Mouse (Mus musculus) erythroblast, embryonic 14.5 days (primary cell): Measurements from ENCODE around the gene Dhh.

Source experiments
- GATA1 ChIP-seq: IDR thresholded peaks from 2 replicates; pipeline ENCODE4 v1.6.1; 2012; ENCODE audit warnings: low read length, inconsistent platforms, mixed read lengths
- TAL1 ChIP-seq: IDR thresholded peaks from 3 replicates; pipeline ENCODE4 v1.6.1; 2012; ENCODE audit warnings: low read length, inconsistent platforms, mixed read lengths

- TF ChIP-seq GATA1 (no peak), TAL1 (no peak)
Observed at GRCm38 (mm10) chr15:98941539-98941938, 43.2 kb upstream of the Dhh start.
